Mouse (Mus musculus) lung, postnatal 0 days (tissue): ENCODE measurements at regions not wholly inside any gene's neighbourhood (a gene's known extent, or its start where the extent isn't known, plus 50 kb on each side); places are given as distances from the start of the nearest gene placed in this dataset.

Source experiments
- ATAC-seq: fragments of 200-750 bp; cut with Nextera tagmentation; 2 replicates; pipeline ENCODE4 v1.8.0; 2017; ENCODE audit warnings: moderate library complexity
- DNase-seq: peaks from one replicate; pipeline ENCODE4 v3.0.0-alpha.2; 2016; ENCODE audit warnings: low spot score
- H3K27ac ChIP-seq: fragments of 300-500 bp; sonication (generic); 2 replicates; pipeline ENCODE4 v1.5.1; 2014; ENCODE audit warnings: antibody characterized with exemption, mild to moderate bottlenecking, low read length, mixed read lengths
- H3K27me3 ChIP-seq: fragments of 300-500 bp; sonication (generic); replicated peaks from 2 replicates; pipeline ENCODE4 v1.6.1; 2014; ENCODE audit warnings: low read length, mixed read lengths; ENCODE audit not compliant: insufficient read depth
- H3K36me3 ChIP-seq: fragments of 300-500 bp; sonication (generic); 2 replicates; pipeline ENCODE4 v1.6.1; 2014; ENCODE audit warnings: low read length, mixed read lengths; ENCODE audit not compliant: insufficient read depth
- H3K4me1 ChIP-seq: fragments of 300-500 bp; sonication (generic); 2 replicates; pipeline ENCODE4 v1.6.1; 2014; ENCODE audit warnings: antibody characterized with exemption, low read depth, low read length, mixed read lengths; ENCODE audit not compliant: insufficient read depth
- H3K4me2 ChIP-seq: fragments of 300-500 bp; sonication (generic); replicated peaks from 2 replicates; pipeline ENCODE4 v1.6.1; 2014; ENCODE audit warnings: low read depth, mild to moderate bottlenecking, low read length, moderate library complexity, mixed read lengths
- H3K4me3 ChIP-seq: fragments of 300-500 bp; sonication (generic); 2 replicates; pipeline ENCODE4 v1.5.1; 2014; ENCODE audit warnings: low read depth, low read length
- H3K9ac ChIP-seq: fragments of 300-500 bp; sonication (generic); replicated peaks from 2 replicates; pipeline ENCODE4 v1.6.1; 2014; ENCODE audit warnings: low read depth, mild to moderate bottlenecking
- H3K9me3 ChIP-seq: fragments of 300-500 bp; sonication (generic); 2 replicates; pipeline ENCODE4 v1.6.1; 2016; ENCODE audit warnings: low read length, mixed read lengths
- CTCF ChIP-seq: IDR thresholded peaks from 2 replicates; pipeline ENCODE4 v1.5.1; 2016; ENCODE audit warnings: antibody characterized with exemption, mild to moderate bottlenecking
- EP300 ChIP-seq: IDR thresholded peaks from 2 replicates; pipeline ENCODE4 v1.6.1; 2016; ENCODE audit warnings: antibody characterized with exemption, mild to moderate bottlenecking, control low read depth
- WGBS: fragments of 180-500 bp; shearing (Covaris S2); extraction: QIAGEN DNeasy Blood & Tissue Kit; methylation state at CpG from one replicate; pipeline ENCODE4 v1.1.7; 2014; 5-methylcytosine and 5-hydroxymethylcytosine counted together

DNA sequence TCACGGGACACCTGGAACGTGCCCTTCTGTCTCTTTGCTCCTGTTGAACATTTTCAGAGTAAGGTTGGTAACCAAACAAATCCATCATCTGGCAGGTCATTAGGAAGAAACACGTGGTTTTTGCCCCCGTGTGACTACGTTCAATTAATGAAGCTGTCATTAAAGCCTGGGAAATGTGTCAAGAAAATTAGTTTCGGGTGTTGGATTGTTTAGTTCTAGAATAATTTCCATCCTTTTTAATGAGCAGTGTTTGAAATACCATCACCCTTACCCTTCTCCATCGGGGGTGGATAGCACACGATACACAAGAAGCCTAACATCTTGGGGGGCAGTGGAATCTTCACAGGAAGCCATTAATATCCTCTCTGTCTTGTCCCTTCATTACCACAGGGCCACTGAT lies 107.7 kb downstream of the Far1 start:
- Histone ChIP-seq H3K4me3 (no peak overlapping the region), H3K36me3 (no peaks in the 10 kb centered on the region), H3K4me1 (no peaks in the 10 kb centered on the region), H3K27ac (no peak overlapping the region), H3K9ac (no peak overlapping the region), H3K27me3 (no peaks in the 10 kb centered on the region), H3K9me3 (no peaks in the 10 kb centered on the region), H3K4me2 (no peak overlapping the region)
- no peak for DNase-seq
- no peak for TF ChIP-seq CTCF
- no peak for TF ChIP-seq EP300
- no peak for ATAC-seq
- WGBS, result 50% methylated on average over 8 of the region's 8 CpGs

- Histone ChIP-seq H3K9me3 (no peaks in the 10 kb centered on the region), H3K4me2 (no peak overlapping the region), H3K27me3 (no peaks in the 10 kb centered on the region), H3K9ac (no peak overlapping the region), H3K4me1 (no peaks in the 10 kb centered on the region), H3K27ac (no peak overlapping the region), H3K36me3 (no peaks in the 10 kb centered on the region), H3K4me3 (no peak overlapping the region)
- TF ChIP-seq EP300 (no peak), CTCF (no peak)
- ATAC-seq, result no peak
- DNase-seq, result no peak
- 41% methylated on average over 13 of the region's 13 CpGs for WGBS
These were observed 108.4 kb downstream of the Far1 start for GRCm38 (mm10) chr7:113621898-113622510.

- H3K36me3 ChIP-seq, result no peaks in the 10 kb centered on the region
- no peaks in the 10 kb centered on the region for H3K4me1 ChIP-seq
- 61% methylated on average over 4 of the region's 4 CpGs for WGBS
- no peaks in the 10 kb centered on the region for H3K27me3 ChIP-seq
- H3K4me2 ChIP-seq, result no peak overlapping the region
- H3K9ac ChIP-seq, result no peak overlapping the region
- TF ChIP-seq CTCF, result no peak
- TF ChIP-seq EP300, result no peak
- no peak overlapping the region for H3K4me3 ChIP-seq
- ATAC-seq, result no peak
- DNase-seq, result no peak
- H3K27ac ChIP-seq, result no peak overlapping the region
- H3K9me3 ChIP-seq, result no peaks in the 10 kb centered on the region
These were observed 109.7 kb downstream of the Far1 start for GRCm38 (mm10) chr7:113623296-113623695.

GRCm38 (mm10) chr7:113623962-113624361 lies 110.3 kb downstream of the Far1 start:
- H3K9me3 ChIP-seq, result no peaks in the 10 kb centered on the region
- H3K9ac ChIP-seq, result no peak overlapping the region
- WGBS, result 65% methylated on average over 6 of the region's 6 CpGs
- no peaks in the 10 kb centered on the region for H3K4me1 ChIP-seq
- no peak overlapping the region for H3K4me3 ChIP-seq
- TF ChIP-seq CTCF, result no peak
- TF ChIP-seq EP300, result no peak
- H3K27ac ChIP-seq, result no peak overlapping the region
- H3K27me3 ChIP-seq, result no peaks in the 10 kb centered on the region
- no peak overlapping the region for H3K4me2 ChIP-seq
- no peaks in the 10 kb centered on the region for H3K36me3 ChIP-seq
- ATAC-seq (no peak), DNase-seq (no peak)

DNA sequence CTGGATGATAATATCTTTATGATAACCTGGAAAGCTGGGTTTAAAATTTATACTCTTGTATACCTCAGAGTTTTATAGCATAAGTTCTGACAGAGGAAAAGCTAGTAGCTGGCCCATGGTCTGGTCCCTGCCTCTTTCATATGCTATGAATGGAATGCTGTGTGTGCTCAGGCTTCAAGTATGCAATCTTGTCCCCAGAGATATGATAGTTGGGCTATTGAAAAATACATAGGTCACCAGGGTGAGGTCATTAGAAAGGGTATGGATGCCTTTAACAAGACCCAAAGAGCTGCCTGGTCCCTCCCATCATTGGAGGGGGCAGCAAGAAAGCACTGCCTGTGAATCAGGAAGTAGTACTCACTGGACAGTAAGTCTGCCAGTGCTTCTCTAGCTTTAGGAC lies 113.1 kb downstream of the Far1 start:
- Histone ChIP-seq H3K9ac (no peak overlapping the region), H3K4me2 (no peak overlapping the region), H3K4me1 (no peaks in the 10 kb centered on the region), H3K4me3 (no peak overlapping the region), H3K27ac (no peak overlapping the region), H3K9me3 (no peaks in the 10 kb centered on the region), H3K36me3 (no peaks in the 10 kb centered on the region), H3K27me3 (no peaks in the 10 kb centered on the region)
- ATAC-seq, result no peak
- DNase-seq, result no peak
- TF ChIP-seq EP300 (no peak), CTCF (no peak)

- Histone ChIP-seq H3K27ac (no peak overlapping the region), H3K4me2 (no peak overlapping the region), H3K4me3 (no peak overlapping the region), H3K9ac (no peak overlapping the region), H3K9me3 (no peaks in the 10 kb centered on the region), H3K36me3 (no peaks in the 10 kb centered on the region), H3K27me3 (no peaks in the 10 kb centered on the region), H3K4me1 (no peaks in the 10 kb centered on the region)
- DNase-seq (no peak), ATAC-seq (no peak)
- TF ChIP-seq CTCF, result no peak
- TF ChIP-seq EP300, result no peak
- WGBS, result 68% methylated on average over 4 of the region's 4 CpGs
These were observed 123.5 kb downstream of the Far1 start for GRCm38 (mm10) chr7:113637011-113637600.
